Mouse (Mus musculus) gastrocnemius, adult 8-10 months (tissue): Measurements from ENCODE around the gene Pex19. TPM values are rescaled to one million over a fixed set of nuclear protein-coding genes. Genes with fewer than 3 reads are reported as not detected.

ENCODE experiments used
- DNase-seq, 2 experiments: peaks; one replicate each; pipeline ENCODE4 v3.0.0; 2022; ENCODE audit warnings: low spot score in 2 of 2
- total RNA-seq, 4 experiments: library from RNA; stranded (reverse); gene quantifications; 2 replicates each; pipeline ENCODE4 v1.2.4; 2022

Pex19 gene
- total RNA-seq, 4 experiments from 2014 or later: 74.5 to 83.0 (median 76.6) TPM

- DNase-seq: no peak
Observed at GRCm38 (mm10) chr1:172181777-172182176, 55.2 kb downstream of the Pex19 start.

- no peak for DNase-seq
Observed at GRCm38 (mm10) chr1:172183056-172183455, 56.5 kb downstream of the Pex19 start.

GRCm38 (mm10) chr1:172183915-172184314, 57.4 kb downstream of the Pex19 start:
- no peak for DNase-seq

Other genes with a start within 250 kb of the Pex19 start
- gene Gm10521, start 231.1 kb upstream of the Pex19 start, total RNA-seq: not detected
- not detected for gene Slamf6, start 209.2 kb upstream of the Pex19 start, total RNA-seq
- gene Vangl2, start 98.3 kb upstream of the Pex19 start, total RNA-seq: 1 to 10 TPM in 1 of 4 experiments, under 1 TPM in 3; 0.75 to 1.4 (median 0.85) TPM
- not detected for gene Nhlh1, start 69.2 kb upstream of the Pex19 start, total RNA-seq
- gene Copa, start 44.2 kb upstream of the Pex19 start, total RNA-seq: 100 to 1,000 TPM in 1 of 4 experiments, 10 to 100 TPM in 3; 82.9 to 101 (median 85.3) TPM
- gene Ncstn, start 44.0 kb upstream of the Pex19 start, total RNA-seq: 10 to 100 TPM; 23.6 to 28.9 (median 24.8) TPM
- 100 to 1,000 TPM; 197 to 219 (median 208) TPM for gene Dcaf8, start 21.3 kb downstream of the Pex19 start, total RNA-seq
- 10 to 100 TPM; 15.6 to 23.8 (median 20.3) TPM for gene Pea15a, start 80.0 kb downstream of the Pex19 start, total RNA-seq
- gene Casq1, start 93.1 kb downstream of the Pex19 start, total RNA-seq: 1,000 to 10,000 TPM; 2,216 to 3,193 (median 3,049) TPM
- gene Atp1a4, start 131.7 kb downstream of the Pex19 start, total RNA-seq: under 1 TPM; 0.11 to 0.44 (median 0.27) TPM
- 10 to 100 TPM in 1 of 4 experiments, 1 to 10 TPM in 3; 7.3 to 10.5 (median 7.7) TPM for gene Igsf8, start 134.9 kb downstream of the Pex19 start, total RNA-seq
- 100 to 1,000 TPM; 819 to 944 (median 894) TPM for gene Atp1a2, start 171.3 kb downstream of the Pex19 start, total RNA-seq
- gene Kcnj9, start 202.6 kb downstream of the Pex19 start, total RNA-seq: not detected
- gene Kcnj10, start 214.5 kb downstream of the Pex19 start, total RNA-seq: under 1 TPM in 2 of 4 experiments, not detected in 2; 0.04 to 0.05 TPM
- gene Pigm, start 249.8 kb downstream of the Pex19 start, total RNA-seq: 1 to 10 TPM; 3.2 to 3.4 (median 3.2) TPM